Mouse (Mus musculus) stomach, embryonic 16.5 days (tissue): ENCODE results near the gene Tln1. TPM values are rescaled to one million over a fixed set of nuclear protein-coding genes. Genes with fewer than 3 reads are reported as not detected.
A peak's percentile ranks its signal among the peaks of the same experiment; 100 is the strongest.

Experiments used
- ATAC-seq: fragments of 200-750 bp; cut with Nextera tagmentation; 2 replicates; pipeline ENCODE4 v1.8.0; 2017; ENCODE audit warnings: moderate number of reproducible peaks, moderate TSS enrichment; ENCODE audit not compliant: insufficient read depth, low FRiP score
- H3K27ac ChIP-seq: fragments of 300-500 bp; sonication (generic); 2 replicates; pipeline ENCODE4 v1.5.1; 2014; ENCODE audit warnings: low read length
- H3K27me3 ChIP-seq: fragments of 300-500 bp; sonication (generic); 2 replicates; pipeline ENCODE4 v1.6.1; 2014; ENCODE audit warnings: low read length, control low read depth, mixed read lengths; ENCODE audit not compliant: control insufficient read depth, insufficient read depth
- H3K36me3 ChIP-seq: fragments of 300-500 bp; sonication (generic); 2 replicates; pipeline ENCODE4 v1.6.1; 2014; ENCODE audit warnings: low read length; ENCODE audit not compliant: control insufficient read depth, insufficient read depth
- H3K4me1 ChIP-seq: fragments of 300-500 bp; sonication (generic); 2 replicates; pipeline ENCODE4 v1.6.1; 2014; ENCODE audit warnings: low read length, control low read depth, mixed read lengths; ENCODE audit not compliant: control insufficient read depth, insufficient read depth
- H3K4me2 ChIP-seq: fragments of 300-500 bp; sonication (generic); 2 replicates; pipeline ENCODE4 v1.6.1; 2014; ENCODE audit warnings: low read depth, low read length, mixed read lengths
- H3K4me3 ChIP-seq: fragments of 300-500 bp; sonication (generic); replicated peaks from 2 replicates; pipeline ENCODE4 v1.5.1; 2014; ENCODE audit warnings: mild to moderate bottlenecking, low read length
- H3K9ac ChIP-seq: fragments of 300-500 bp; sonication (generic); 2 replicates; pipeline ENCODE4 v1.6.1; 2014; ENCODE audit warnings: low read length
- H3K9me3 ChIP-seq: fragments of 300-500 bp; sonication (generic); replicated peaks from 2 replicates; pipeline ENCODE4 v1.6.1; 2016; ENCODE audit warnings: low read length, control low read depth; ENCODE audit not compliant: control insufficient read depth
- WGBS: fragments of 180-500 bp; shearing (Covaris S2); extraction: QIAGEN DNeasy Blood & Tissue Kit; methylation state at CpG from one replicate; pipeline ENCODE4 v1.1.7; 2014; 5-methylcytosine and 5-hydroxymethylcytosine counted together
- polyA plus RNA-seq: library from polyadenylated mRNA; unstranded; fragments of >200 nt; fragmentation: Nextera tagmentation; extraction: Ambion mirVana; gene quantifications from 2 replicates; pipeline ENCODE4 v1.2.1, GENCODE M21; 2015

Gene Tln1
- polyA plus RNA-seq, 1 experiment from 2014 or later, result 64.8 TPM

GRCm38 (mm10) chr4:43542044-43542443 lies 20.4 kb downstream of the Tln1 start:
- Histone ChIP-seq H3K9me3 (no peaks in the 10 kb centered on the region), H3K27me3 (no peaks in the 10 kb centered on the region), H3K4me2 (no peak overlapping the region), H3K4me3 (no peak overlapping the region), H3K9ac (no peak overlapping the region), H3K4me1 (no peaks in the 10 kb centered on the region), H3K36me3 (peaks cover 68% of the 10 kb centered on the region), H3K27ac (no peak overlapping the region)
- no peak for ATAC-seq
- 71% methylated on average over 3 of the region's 3 CpGs for WGBS

- H3K4me1 ChIP-seq, result 0 out of 2 replicates have a peak, but pooled peaks cover 2% of the 10 kb centered on the region
- H3K4me2 ChIP-seq, result no peak overlapping the region
- WGBS, result 96% methylated on average over 9 of the region's 9 CpGs
- H3K27ac ChIP-seq, result no peak overlapping the region
- peaks cover 71% of the 10 kb centered on the region for H3K36me3 ChIP-seq
- H3K9ac ChIP-seq, result no peak overlapping the region
- H3K4me3 ChIP-seq, result no peak overlapping the region
- no peaks in the 10 kb centered on the region for H3K9me3 ChIP-seq
- no peak for ATAC-seq
- no peaks in the 10 kb centered on the region for H3K27me3 ChIP-seq
Observed at GRCm38 (mm10) chr4:43536031-43536430, 26.5 kb downstream of the Tln1 start.

- no peak overlapping the region for H3K9ac ChIP-seq
- H3K27ac ChIP-seq, result no peak overlapping the region
- H3K9me3 ChIP-seq, result no peaks in the 10 kb centered on the region
- WGBS, result 90% methylated on average over 8 of the region's 8 CpGs
- ATAC-seq, result no peak
- peaks cover 4% of the 10 kb centered on the region; the same call in 1 of the 2 replicates for H3K4me1 ChIP-seq
- no peak overlapping the region for H3K4me2 ChIP-seq
- H3K27me3 ChIP-seq, result no peaks in the 10 kb centered on the region
- H3K4me3 ChIP-seq, result no peak overlapping the region
- peaks cover 73% of the 10 kb centered on the region for H3K36me3 ChIP-seq
Observed at GRCm38 (mm10) chr4:43535628-43536027, 26.9 kb downstream of the Tln1 start.

- ATAC-seq, result no peak
- WGBS, result 86% methylated on average over 9 of the region's 9 CpGs
- Histone ChIP-seq H3K27me3 (no peaks in the 10 kb centered on the region), H3K36me3 (peaks cover 56% of the 10 kb centered on the region), H3K4me2 (no peak overlapping the region), H3K9ac (no peak overlapping the region), H3K27ac (no peak overlapping the region), H3K4me3 (no peak overlapping the region), H3K4me1 (peaks cover 10% of the 10 kb centered on the region), H3K9me3 (no peaks in the 10 kb centered on the region)
Observed at GRCm38 (mm10) chr4:43533270-43533669, 29.2 kb downstream of the Tln1 start.

GRCm38 (mm10) chr4:43530581-43530980 lies 31.9 kb downstream of the Tln1 start:
- Histone ChIP-seq H3K4me3 (no peak overlapping the region), H3K9me3 (0 out of 2 replicates have a peak, but pooled peaks cover 6% of the 10 kb centered on the region), H3K9ac (no peak overlapping the region), H3K36me3 (peaks cover 33% of the 10 kb centered on the region), H3K27me3 (no peaks in the 10 kb centered on the region), H3K27ac (peak overlapping the region; percentile 23; the same call in 1 of the 2 replicates), H3K4me1 (peaks cover 10% of the 10 kb centered on the region), H3K4me2 (no peak overlapping the region)
- ATAC-seq, result no peak
- WGBS, result 14% methylated on average over 7 of the region's 7 CpGs

- H3K4me1 ChIP-seq, result peaks cover 10% of the 10 kb centered on the region
- no peak for ATAC-seq
- peaks cover 33% of the 10 kb centered on the region for H3K36me3 ChIP-seq
- no peak overlapping the region for H3K4me3 ChIP-seq
- H3K27me3 ChIP-seq, result no peaks in the 10 kb centered on the region
- 46% methylated on average over 8 of the region's 8 CpGs for WGBS
- H3K9ac ChIP-seq, result peak overlapping the region; percentile 26; the same call in 1 of the 2 replicates
- H3K9me3 ChIP-seq, result 0 out of 2 replicates have a peak, but pooled peaks cover 6% of the 10 kb centered on the region
- peak overlapping the region; percentile 23 for H3K27ac ChIP-seq
- no peak overlapping the region for H3K4me2 ChIP-seq
Observed at GRCm38 (mm10) chr4:43530081-43530501, 32.4 kb downstream of the Tln1 start.

GRCm38 (mm10) chr4:43528487-43528886 lies 34.0 kb downstream of the Tln1 start:
- H3K27me3 ChIP-seq, result no peaks in the 10 kb centered on the region
- peaks cover 10% of the 10 kb centered on the region for H3K4me1 ChIP-seq
- ATAC-seq, result no peak
- no peak overlapping the region for H3K4me3 ChIP-seq
- WGBS, result 82% methylated on average over 9 of the region's 9 CpGs
- peaks cover 23% of the 10 kb centered on the region for H3K36me3 ChIP-seq
- no peak overlapping the region for H3K4me2 ChIP-seq
- H3K9ac ChIP-seq, result no peak overlapping the region
- no peak overlapping the region for H3K27ac ChIP-seq
- H3K9me3 ChIP-seq, result 0 out of 2 replicates have a peak, but pooled peaks cover 6% of the 10 kb centered on the region

- 73% methylated on average over 5 of the region's 5 CpGs for WGBS
- H3K9ac ChIP-seq, result no peak overlapping the region
- no peak overlapping the region for H3K4me2 ChIP-seq
- ATAC-seq, result no peak
- H3K36me3 ChIP-seq, result peaks cover 18% of the 10 kb centered on the region
- 0 out of 2 replicates have a peak, but pooled peaks cover 6% of the 10 kb centered on the region for H3K9me3 ChIP-seq
- H3K4me3 ChIP-seq, result no peak overlapping the region
- H3K27me3 ChIP-seq, result no peaks in the 10 kb centered on the region
- no peak overlapping the region for H3K27ac ChIP-seq
- H3K4me1 ChIP-seq, result peaks cover 10% of the 10 kb centered on the region
Observed at GRCm38 (mm10) chr4:43527880-43528279, 34.6 kb downstream of the Tln1 start.

- H3K27ac ChIP-seq, result peak overlapping the region; percentile 12; the same call in 1 of the 2 replicates
- H3K4me3 ChIP-seq, result peak overlapping the region; percentile 53
- ATAC-seq, result no peak
- H3K4me2 ChIP-seq, result peak overlapping the region; percentile 77
- H3K9me3 ChIP-seq, result no peaks in the 10 kb centered on the region
- WGBS, result 15% methylated on average over 6 of the region's 6 CpGs
- H3K36me3 ChIP-seq, result no peaks in the 10 kb centered on the region
- peaks cover 28% of the 10 kb centered on the region for H3K4me1 ChIP-seq
- H3K27me3 ChIP-seq, result no peaks in the 10 kb centered on the region
- peak overlapping the region; percentile 60; the same call in 1 of the 2 replicates for H3K9ac ChIP-seq
Observed at GRCm38 (mm10) chr4:43519956-43520355, 42.5 kb downstream of the Tln1 start.
